Mouse (Mus musculus): Measurements from ENCODE around the gene Polr3h. TPM values are rescaled to one million over a fixed set of nuclear protein-coding genes. Genes with fewer than 3 reads are reported as not detected.

Gene Polr3h
- polyA plus RNA-seq, 1 experiment = 8.6 TPM

DNA sequence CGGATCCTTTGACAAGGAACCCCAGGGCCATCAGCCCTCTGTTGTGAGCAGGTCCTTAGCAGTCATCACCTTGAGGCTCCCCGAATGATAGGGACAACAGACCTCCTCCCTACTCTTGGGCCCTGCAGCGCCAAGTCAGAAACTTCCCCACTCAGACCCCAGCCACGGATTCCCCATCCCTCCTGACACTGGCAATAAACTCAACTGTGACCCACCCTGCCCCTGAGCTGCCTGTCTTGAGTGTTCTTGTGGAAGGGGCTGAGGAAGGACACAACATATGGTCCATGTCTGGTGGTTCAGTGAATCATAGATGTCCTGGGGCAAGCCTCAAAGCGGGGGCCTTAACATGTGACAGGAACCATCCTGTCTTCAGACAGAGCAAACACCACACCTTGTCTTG, 24.7 kb upstream of the Polr3h start:
- no peaks in the 10 kb centered on the region for H3K4me1 ChIP-seq (ENCODE audit: control insufficient read depth, insufficient read depth, insufficient read length)
- no peak overlapping the region for H3K4me3 ChIP-seq (ENCODE audit: extremely low read depth, insufficient read depth, insufficient read length)
- peaks cover 7% of the 10 kb centered on the region; the same call in 1 of the 2 replicates for H3K36me3 ChIP-seq (ENCODE audit: control insufficient read depth, insufficient read depth, low read length)
- no peak for DNase-seq (ENCODE audit: low read depth in 1 of 2, low spot score in 2 of 2)
- TF ChIP-seq POLR2A (IDR thresholded peaks at IDR 0.05; ENCODE audit: low read depth, low read length) = no peak
- no peak for TF ChIP-seq CTCF (IDR thresholded peaks at IDR 0.05; ENCODE audit: extremely low read depth, insufficient read depth, insufficient read length, insufficient replicate concordance)
- no peak overlapping the region for H3K27ac ChIP-seq (ENCODE audit: insufficient read depth, low read length)
- no peaks in the 10 kb centered on the region for H3K27me3 ChIP-seq (ENCODE audit: control insufficient read depth, insufficient read depth, low read length)
- whole genome bisulfite sequencing = 91% methylated on average over 5 of the region's 5 CpGs

DNA sequence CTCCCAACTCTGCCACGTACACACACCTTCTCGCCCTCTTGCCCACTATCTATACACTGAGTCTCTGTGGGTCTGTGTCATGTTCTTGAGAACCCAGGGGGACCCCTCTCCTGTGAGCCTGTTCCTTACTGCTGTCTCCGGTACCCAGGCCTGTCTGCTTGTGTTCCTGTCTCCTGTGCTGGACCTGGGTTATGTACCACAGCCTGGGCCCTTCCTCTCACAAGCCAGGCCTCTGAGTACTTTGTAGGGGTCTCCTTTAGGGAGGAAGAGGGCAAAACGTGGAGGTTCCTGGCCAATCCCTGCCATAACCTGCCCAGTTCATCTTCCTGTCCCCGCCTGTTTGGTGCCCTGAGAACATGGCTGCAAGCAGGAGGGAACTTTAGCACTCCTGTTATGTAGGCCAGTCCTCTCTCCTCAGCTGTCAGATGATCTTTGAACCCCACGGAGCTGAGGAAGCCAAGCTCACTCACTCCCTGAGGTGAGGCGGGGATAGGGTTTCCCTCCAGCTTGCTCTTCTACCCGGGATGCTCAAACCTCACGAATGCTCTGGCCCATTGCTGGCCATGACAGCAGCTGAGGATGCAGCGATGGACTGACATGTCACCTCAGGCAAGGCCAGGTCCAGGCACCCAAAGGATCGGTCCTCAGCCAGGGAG, 23.6 kb upstream of the Polr3h start:
- H3K36me3 ChIP-seq (ENCODE audit: control insufficient read depth, insufficient read depth, low read length) = peaks cover 2% of the 10 kb centered on the region; the same call in 1 of the 2 replicates
- no peak for TF ChIP-seq CTCF (IDR thresholded peaks at IDR 0.05; ENCODE audit: extremely low read depth, insufficient read depth, insufficient read length, insufficient replicate concordance)
- no peak for TF ChIP-seq POLR2A (IDR thresholded peaks at IDR 0.05; ENCODE audit: low read depth, low read length)
- DNase-seq (ENCODE audit: low read depth in 1 of 2, low spot score in 2 of 2) = no peak
- H3K4me1 ChIP-seq (ENCODE audit: control insufficient read depth, insufficient read depth, insufficient read length) = no peaks in the 10 kb centered on the region
- H3K27me3 ChIP-seq (ENCODE audit: control insufficient read depth, insufficient read depth, low read length) = no peaks in the 10 kb centered on the region
- H3K4me3 ChIP-seq (ENCODE audit: extremely low read depth, insufficient read depth, insufficient read length) = no peak overlapping the region
- no peak overlapping the region for H3K27ac ChIP-seq (ENCODE audit: insufficient read depth, low read length)
- WGBS = 90% methylated on average over 11 of the region's 11 CpGs

DNA sequence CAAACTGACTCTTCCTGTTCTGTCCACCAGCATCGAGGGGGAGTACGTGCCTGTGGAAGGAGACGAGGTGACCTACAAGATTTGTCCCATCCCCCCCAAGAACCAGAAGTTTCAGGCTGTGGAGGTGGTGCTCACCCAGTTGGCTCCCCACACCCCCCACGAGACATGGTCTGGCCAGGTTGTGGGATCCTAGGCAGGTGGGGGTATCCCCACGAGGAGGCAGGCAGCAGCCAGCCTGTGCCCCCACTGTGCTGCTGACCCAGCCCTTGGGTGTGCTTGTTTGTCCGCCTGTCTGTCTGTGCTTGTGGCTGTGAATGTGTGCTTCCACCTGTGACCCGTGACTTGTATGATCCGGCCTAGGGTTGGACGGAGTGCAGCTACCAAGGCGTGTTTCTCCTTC, 23.0 kb upstream of the Polr3h start:
- Histone ChIP-seq H3K4me1 (ENCODE audit: control insufficient read depth, insufficient read depth, insufficient read length) (no peaks in the 10 kb centered on the region), H3K27ac (ENCODE audit: insufficient read depth, low read length) (no peak overlapping the region), H3K27me3 (ENCODE audit: control insufficient read depth, insufficient read depth, low read length) (no peaks in the 10 kb centered on the region), H3K4me3 (ENCODE audit: extremely low read depth, insufficient read depth, insufficient read length) (no peak overlapping the region), H3K36me3 (ENCODE audit: control insufficient read depth, insufficient read depth, low read length) (peaks cover 2% of the 10 kb centered on the region; the same call in 1 of the 2 replicates)
- no peak for DNase-seq (ENCODE audit: low read depth in 1 of 2, low spot score in 2 of 2)
- 71% methylated on average over 10 of the region's 10 CpGs for WGBS
- TF ChIP-seq CTCF (IDR thresholded peaks at IDR 0.05; ENCODE audit: extremely low read depth, insufficient read depth, insufficient read length, insufficient replicate concordance) (no peak), POLR2A (IDR thresholded peaks at IDR 0.05; ENCODE audit: low read depth, low read length) (no peak)

DNA sequence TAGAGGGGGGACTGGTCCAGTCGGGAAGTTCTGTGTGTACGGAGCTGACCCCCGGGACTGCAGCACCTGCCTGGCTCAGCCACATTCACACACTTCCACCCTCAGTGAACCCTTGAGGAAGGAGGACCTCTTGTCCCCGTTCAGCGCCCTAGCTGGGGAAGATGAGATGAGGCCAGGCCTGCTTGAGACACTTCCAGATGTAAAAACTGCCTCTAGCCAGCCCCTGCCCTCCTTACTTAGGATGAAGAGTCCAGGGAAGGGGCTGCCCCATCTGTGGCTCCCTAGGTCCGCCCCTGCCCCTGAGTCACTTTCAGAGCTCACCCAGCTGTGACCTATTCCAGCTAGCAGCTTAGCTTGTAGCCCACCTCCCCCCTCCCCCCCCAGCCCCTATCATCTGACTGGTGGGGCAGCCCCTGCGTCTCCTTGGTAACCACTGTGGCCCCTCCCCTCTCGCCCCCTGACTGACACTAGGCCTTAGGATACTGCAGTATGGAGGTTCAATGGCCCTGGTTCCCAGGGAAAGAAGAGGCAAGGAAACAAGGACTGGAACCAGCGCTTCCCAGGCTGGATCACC, 17.2 kb upstream of the Polr3h start:
- Histone ChIP-seq H3K4me3 (ENCODE audit: extremely low read depth, insufficient read depth, insufficient read length) (no peak overlapping the region), H3K27me3 (ENCODE audit: control insufficient read depth, insufficient read depth, low read length) (no peaks in the 10 kb centered on the region), H3K4me1 (ENCODE audit: control insufficient read depth, insufficient read depth, insufficient read length) (no peaks in the 10 kb centered on the region), H3K36me3 (ENCODE audit: control insufficient read depth, insufficient read depth, low read length) (no peaks in the 10 kb centered on the region), H3K27ac (ENCODE audit: insufficient read depth, low read length) (no peak overlapping the region)
- 65% methylated on average over 9 of the region's 9 CpGs for WGBS
- DNase-seq (ENCODE audit: low read depth in 1 of 2, low spot score in 2 of 2) = no peak
- TF ChIP-seq POLR2A (IDR thresholded peaks at IDR 0.05; ENCODE audit: low read depth, low read length) = no peak
- no peak for TF ChIP-seq CTCF (IDR thresholded peaks at IDR 0.05; ENCODE audit: extremely low read depth, insufficient read depth, insufficient read length, insufficient replicate concordance)

DNA sequence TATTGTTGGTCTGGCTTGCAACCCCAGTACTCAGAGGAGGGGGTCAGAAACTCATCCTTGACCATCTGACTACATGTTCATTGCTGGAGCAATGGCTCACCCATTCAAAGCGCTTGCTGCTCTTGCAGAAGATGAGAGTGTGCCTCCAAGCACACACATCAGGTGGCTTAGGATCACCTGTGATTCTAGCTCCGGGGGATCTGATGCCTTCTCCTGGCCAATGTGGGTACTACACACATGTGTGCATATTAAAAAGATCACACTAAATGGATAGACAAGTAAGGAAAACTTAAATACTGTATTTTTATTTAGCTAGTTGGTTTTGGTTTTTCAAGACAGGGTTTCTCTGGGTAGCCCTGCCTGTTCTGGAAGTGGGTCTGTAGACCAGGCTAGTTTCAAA, 15.0 kb upstream of the Polr3h start:
- Histone ChIP-seq H3K4me1 (ENCODE audit: control insufficient read depth, insufficient read depth, insufficient read length) (no peaks in the 10 kb centered on the region), H3K27ac (ENCODE audit: insufficient read depth, low read length) (no peak overlapping the region), H3K4me3 (ENCODE audit: extremely low read depth, insufficient read depth, insufficient read length) (no peak overlapping the region), H3K27me3 (ENCODE audit: control insufficient read depth, insufficient read depth, low read length) (no peaks in the 10 kb centered on the region), H3K36me3 (ENCODE audit: control insufficient read depth, insufficient read depth, low read length) (no peaks in the 10 kb centered on the region)
- no peak for TF ChIP-seq POLR2A (IDR thresholded peaks at IDR 0.05; ENCODE audit: low read depth, low read length)
- TF ChIP-seq CTCF (IDR thresholded peaks at IDR 0.05; ENCODE audit: extremely low read depth, insufficient read depth, insufficient read length, insufficient replicate concordance) = no peak
- 92% methylated on average over 2 of the region's 2 CpGs for WGBS
- DNase-seq (ENCODE audit: low read depth in 1 of 2, low spot score in 2 of 2) = no peak

DNA sequence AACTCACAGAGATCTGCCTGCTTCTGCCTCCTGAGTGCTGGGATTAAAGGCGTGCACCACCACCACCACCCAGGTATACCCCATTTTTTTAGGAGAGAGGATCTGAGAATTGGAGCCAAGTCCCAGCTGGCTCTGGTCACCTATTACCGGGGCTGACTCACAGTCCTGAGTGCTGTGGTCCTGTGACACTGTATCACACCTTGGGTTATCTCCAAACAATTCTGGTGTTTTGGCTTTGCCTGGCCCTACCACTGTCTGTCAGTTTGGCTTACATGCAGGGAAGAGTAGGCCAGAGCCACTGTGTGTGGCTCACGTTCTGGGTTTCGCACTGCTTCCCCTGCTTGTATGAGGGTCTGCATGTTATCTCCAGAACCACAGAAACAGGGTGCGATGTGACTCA, 14.2 kb upstream of the Polr3h start:
- no peak for DNase-seq (ENCODE audit: low read depth in 1 of 2, low spot score in 2 of 2)
- Histone ChIP-seq H3K27ac (ENCODE audit: insufficient read depth, low read length) (no peak overlapping the region), H3K27me3 (ENCODE audit: control insufficient read depth, insufficient read depth, low read length) (no peaks in the 10 kb centered on the region), H3K36me3 (ENCODE audit: control insufficient read depth, insufficient read depth, low read length) (no peaks in the 10 kb centered on the region), H3K4me1 (ENCODE audit: control insufficient read depth, insufficient read depth, insufficient read length) (no peaks in the 10 kb centered on the region), H3K4me3 (ENCODE audit: extremely low read depth, insufficient read depth, insufficient read length) (no peak overlapping the region)
- 93% methylated on average over 5 of the region's 5 CpGs for WGBS
- TF ChIP-seq CTCF (IDR thresholded peaks at IDR 0.05; ENCODE audit: extremely low read depth, insufficient read depth, insufficient read length, insufficient replicate concordance) = no peak
- TF ChIP-seq POLR2A (IDR thresholded peaks at IDR 0.05; ENCODE audit: low read depth, low read length) = no peak

DNA sequence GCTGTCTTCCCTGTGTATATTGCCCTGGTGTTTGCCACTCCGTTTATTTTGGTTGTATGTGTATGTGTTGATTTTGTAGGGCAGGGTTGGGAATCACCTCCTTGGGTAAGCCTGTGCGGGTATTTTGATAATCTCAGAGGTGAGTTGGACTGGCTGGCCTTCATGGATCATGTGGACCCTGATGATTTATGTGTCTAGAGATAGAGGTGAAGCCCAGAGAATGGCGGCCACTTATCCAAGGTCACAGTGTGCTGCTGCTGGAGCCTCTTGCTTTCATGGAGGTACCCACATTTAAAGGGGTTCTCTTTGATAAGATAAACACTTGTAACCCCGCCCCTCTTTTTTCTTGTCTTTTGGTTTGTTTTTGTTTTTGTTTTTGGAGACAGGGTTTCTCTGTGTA, 13.7 kb upstream of the Polr3h start:
- WGBS = 83% methylated on average over 4 of the region's 4 CpGs
- no peak overlapping the region for H3K27ac ChIP-seq (ENCODE audit: insufficient read depth, low read length)
- DNase-seq (ENCODE audit: low read depth in 1 of 2, low spot score in 2 of 2) = no peak
- TF ChIP-seq POLR2A (IDR thresholded peaks at IDR 0.05; ENCODE audit: low read depth, low read length) = no peak
- TF ChIP-seq CTCF (IDR thresholded peaks at IDR 0.05; ENCODE audit: extremely low read depth, insufficient read depth, insufficient read length, insufficient replicate concordance) = no peak
- no peaks in the 10 kb centered on the region for H3K36me3 ChIP-seq (ENCODE audit: control insufficient read depth, insufficient read depth, low read length)
- no peak overlapping the region for H3K4me3 ChIP-seq (ENCODE audit: extremely low read depth, insufficient read depth, insufficient read length)
- peaks cover 2% of the 10 kb centered on the region; the same call in 1 of the 2 replicates for H3K4me1 ChIP-seq (ENCODE audit: control insufficient read depth, insufficient read depth, insufficient read length)
- no peaks in the 10 kb centered on the region for H3K27me3 ChIP-seq (ENCODE audit: control insufficient read depth, insufficient read depth, low read length)

Data from spleen, adult 2 months (tissue).